Mouse (Mus musculus) B cell, adult 2 months (primary cell): ENCODE results near the gene Mpeg1.
A peak's percentile ranks its signal among the peaks of the same experiment; 100 is the strongest.

Experiments used
- DNase-seq, 2 experiments: peaks; one replicate each; pipeline ENCODE4 v3.0.0; 2022

Gene Mpeg1

DNA sequence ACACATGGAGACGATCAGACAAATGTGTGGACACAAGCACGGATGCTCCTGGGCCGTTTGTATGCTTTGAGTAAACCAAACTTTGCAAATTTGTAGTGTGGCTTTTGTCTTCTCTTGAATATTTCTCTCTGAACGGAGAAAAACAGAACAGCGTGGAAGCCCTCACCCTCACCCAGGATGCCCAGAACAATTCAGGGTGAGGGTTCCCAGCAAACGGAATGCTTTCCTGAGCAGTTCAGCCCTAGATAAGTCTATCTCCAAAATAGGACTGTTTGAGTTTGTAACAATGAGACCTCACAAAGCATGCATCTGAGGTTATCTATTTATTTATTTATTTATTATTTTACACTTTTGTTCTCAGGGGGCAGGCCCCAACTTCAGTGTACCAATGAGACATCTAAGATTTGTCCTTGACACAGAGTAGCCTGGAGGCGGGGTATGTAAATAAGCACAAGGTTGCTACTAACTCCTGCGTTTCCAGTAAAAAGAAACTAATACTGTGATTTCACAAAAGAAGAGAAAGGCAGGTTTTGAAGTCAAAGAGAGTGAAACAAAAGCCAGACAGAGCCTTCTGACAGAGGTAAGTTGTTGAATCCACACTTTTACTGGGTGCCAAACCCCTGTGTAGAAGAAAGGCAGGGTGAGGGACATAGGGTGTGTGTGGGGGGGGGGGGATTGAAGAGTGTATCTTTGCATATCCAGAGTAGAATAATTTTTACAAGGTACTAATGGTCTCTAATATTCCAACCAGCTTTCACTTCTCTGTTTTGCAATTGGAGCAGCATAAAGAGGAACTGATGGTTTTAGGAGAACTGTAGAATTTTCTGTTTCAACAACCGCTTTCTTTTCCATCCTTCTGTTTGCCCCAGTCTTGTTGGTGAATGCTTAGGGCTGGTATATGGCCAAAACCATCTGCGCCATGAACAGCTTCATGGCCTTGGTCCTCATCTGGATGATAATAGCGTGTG is at the start of gene Mpeg1:
Gene Mpeg1, plus strand, starts transcription at position 498 of the 968 bp plus-strand sequence.
- DNase-seq: peak; percentile 35 to 44

GRCm38 (mm10) chr19:12413737-12414136 is 46.8 kb upstream of the Mpeg1 start:
- DNase-seq: no peak

GRCm38 (mm10) chr19:12417361-12417760 is 43.2 kb upstream of the Mpeg1 start, which contains the start of gene Olfr1441:
Gene Olfr1441 (plus strand): TSS chr19:12417433.
- DNase-seq: no peak

GRCm38 (mm10) chr19:12418312-12418711 is 42.3 kb upstream of the Mpeg1 start:
- no peak for DNase-seq

DNA sequence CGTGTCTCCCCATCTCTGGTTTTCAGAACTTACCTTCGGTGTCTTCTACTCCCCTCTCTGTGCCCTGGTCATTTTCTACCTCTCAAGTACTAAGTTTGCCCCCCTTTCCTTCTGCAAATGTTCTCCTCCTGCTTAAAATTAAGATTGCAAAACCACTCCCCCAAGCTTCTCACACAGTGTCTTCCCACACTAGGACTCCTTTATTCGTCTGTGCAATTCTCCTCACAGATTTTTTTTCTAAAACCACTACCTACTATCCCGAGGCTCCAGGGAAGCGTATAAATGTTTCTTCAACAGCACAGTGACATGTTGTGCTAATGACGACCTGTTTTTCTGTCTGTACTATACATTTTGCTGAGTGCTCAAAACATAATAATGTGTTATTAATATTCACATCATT is 40.0 kb upstream of the Mpeg1 start:
- no peak for DNase-seq

DNA sequence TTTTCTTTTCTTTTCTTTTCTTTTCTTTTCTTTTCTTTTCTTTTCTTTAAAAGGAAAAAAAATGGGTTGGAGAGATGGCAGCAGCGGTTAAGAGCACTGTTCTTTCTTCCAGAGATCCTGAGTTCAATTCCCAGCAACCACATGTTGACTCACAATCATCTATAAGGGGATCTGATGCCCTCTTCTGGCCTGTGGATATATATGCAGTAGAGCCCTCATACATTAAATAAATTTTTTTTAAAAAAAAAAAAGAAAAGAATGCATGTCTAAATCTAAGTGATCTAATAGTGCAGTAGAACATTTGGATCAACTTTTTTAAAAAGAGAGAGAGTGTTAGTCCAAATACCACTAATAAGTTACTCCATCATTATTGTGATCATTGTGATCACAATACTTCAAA is 38.9 kb upstream of the Mpeg1 start:
- no peak for DNase-seq

- peak; percentile 46 to 51 for DNase-seq
These were observed 33.5 kb upstream of the Mpeg1 start for GRCm38 (mm10) chr19:12427101-12427500.

DNA sequence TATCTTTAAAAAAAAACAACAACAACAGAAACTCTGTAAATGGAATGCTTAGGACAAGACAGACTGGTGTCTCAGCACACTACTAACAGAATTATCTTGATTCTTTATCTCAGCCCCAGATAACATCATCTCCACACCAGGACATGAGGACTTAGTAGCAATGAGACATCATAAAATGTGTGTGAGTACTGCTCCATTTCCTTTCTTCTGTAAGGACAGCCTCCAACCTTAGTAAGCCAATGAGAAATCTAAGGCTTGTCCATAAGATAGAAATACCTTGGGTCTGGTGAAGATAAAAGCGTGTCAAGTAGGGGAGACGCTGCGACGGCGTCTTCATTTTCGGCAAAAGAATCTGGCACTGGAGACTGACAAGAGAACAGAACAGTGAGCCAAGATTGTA is 33.0 kb upstream of the Mpeg1 start, which contains the start of gene Pfpl:
Gene Pfpl, plus strand, starts transcription at position 301 of the 400 bp plus-strand sequence.
- DNase-seq: no peak

GRCm38 (mm10) chr19:12433033-12433432 is 27.5 kb upstream of the Mpeg1 start:
- DNase-seq: peak; percentile 71 to 72

GRCm38 (mm10) chr19:12435011-12435416 is 25.6 kb upstream of the Mpeg1 start:
- peak; percentile 53 to 61 for DNase-seq

GRCm38 (mm10) chr19:12435750-12436524 is 24.6 kb upstream of the Mpeg1 start:
- no peak for DNase-seq

- no peak for DNase-seq
These were observed 21.0 kb upstream of the Mpeg1 start for GRCm38 (mm10) chr19:12439581-12439980.

DNA sequence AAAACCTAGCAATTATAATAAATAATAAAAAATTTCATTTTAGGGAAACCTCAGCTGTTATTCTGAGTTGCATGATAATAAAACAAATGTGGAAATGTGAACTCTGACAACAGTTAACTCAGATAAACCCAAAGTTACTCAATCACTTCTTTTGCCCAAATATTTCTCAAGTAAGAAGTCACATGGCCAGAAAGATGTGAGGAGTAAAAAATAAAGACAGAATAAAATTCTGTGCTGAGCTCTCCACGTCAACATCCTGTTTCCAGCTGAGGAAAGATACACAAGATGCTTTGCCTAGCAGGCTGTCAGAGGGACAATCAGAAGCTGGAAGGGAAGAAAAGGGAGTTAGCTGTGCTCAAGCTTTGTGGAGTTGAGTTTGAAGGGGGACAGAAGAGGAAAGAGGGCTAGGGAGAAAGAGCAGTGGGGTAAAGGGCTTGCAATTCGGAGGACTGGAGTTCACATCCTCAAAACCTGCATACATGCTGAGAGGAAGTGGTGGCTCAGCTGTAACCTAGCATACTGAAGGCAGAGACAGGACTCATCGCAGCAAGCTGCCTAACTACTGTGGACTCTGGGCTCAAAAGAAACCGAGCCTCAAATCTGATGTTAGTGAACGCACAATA is 20.4 kb upstream of the Mpeg1 start:
- peak; percentile 37 to 42 for DNase-seq

DNA sequence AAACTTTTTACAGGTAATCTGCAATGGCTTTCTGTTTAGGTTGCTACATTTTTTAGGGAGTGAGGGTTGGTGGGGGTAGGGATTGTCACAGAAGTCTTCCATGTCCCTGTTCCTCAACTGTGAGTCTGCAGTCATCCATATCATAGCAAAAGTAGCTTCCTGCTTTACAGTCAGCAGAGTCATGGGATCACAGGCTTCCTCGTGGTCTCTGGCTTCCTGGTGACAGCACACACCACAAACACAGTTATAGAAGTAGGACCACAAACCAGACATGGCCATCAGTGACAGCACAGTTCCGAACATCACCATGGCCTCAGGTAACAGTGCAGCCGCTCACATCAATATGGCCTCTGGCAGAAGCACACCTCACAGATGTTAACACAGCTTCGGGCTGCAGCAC is 18.0 kb upstream of the Mpeg1 start:
- DNase-seq: no peak

- no peak for DNase-seq
These were observed 15.6 kb upstream of the Mpeg1 start for GRCm38 (mm10) chr19:12445014-12445413.

DNA sequence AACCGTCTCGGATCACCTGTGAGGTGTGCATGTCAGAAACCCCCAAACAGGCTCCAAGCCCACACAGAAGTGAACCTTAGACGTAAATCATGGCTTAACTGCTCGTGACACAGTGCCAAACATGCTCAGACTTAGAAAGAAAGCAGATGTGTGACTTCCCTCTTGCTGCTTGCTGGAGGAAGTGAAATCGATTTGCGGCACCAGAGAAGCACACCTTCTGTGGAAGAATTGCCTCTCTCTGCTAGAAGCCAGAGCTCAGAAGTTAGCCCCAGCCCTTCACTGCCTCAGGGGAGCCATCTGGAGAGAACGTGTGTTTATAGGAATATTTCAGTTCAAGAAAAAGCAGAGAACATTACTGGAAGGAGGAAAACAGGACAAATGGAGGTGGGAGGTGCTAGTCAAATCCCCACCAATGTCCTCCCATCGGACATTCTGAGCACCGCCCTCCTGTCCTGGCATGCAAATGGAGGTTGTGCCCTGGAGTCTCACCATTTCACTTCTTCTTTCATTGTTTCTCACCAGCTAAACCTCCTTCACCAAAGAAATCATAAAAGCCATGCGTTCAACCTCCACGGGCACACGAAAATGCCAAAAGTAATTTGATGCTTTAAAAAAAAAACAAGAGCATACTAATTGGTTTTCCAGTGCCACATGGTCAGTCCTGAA is 3.0 kb upstream of the Mpeg1 start:
- DNase-seq: peak; percentile 80 to 83

- no peak for DNase-seq
These were observed 1.1 kb upstream of the Mpeg1 start for GRCm38 (mm10) chr19:12459516-12459915.

- no peak for DNase-seq
These were observed 2.5 kb downstream of the Mpeg1 start for GRCm38 (mm10) chr19:12462851-12463721.

- DNase-seq: no peak
These were observed 3.1 kb downstream of the Mpeg1 start for GRCm38 (mm10) chr19:12463722-12464035.

GRCm38 (mm10) chr19:12464127-12464526 is 3.5 kb downstream of the Mpeg1 start:
- DNase-seq: no peak

GRCm38 (mm10) chr19:12464674-12465073 is 4.1 kb downstream of the Mpeg1 start:
- DNase-seq: no peak
